Mouse (Mus musculus): ENCODE results near the gene Adm2.

The Adm2 gene

GRCm38 (mm10) chr15:89356372-89356771 lies 33.9 kb downstream of the Adm2 start:
- DNase-seq: peak; percentile 90

GRCm38 (mm10) chr15:89358784-89359183 lies 36.3 kb downstream of the Adm2 start:
- no peak for DNase-seq

GRCm38 (mm10) chr15:89363051-89363450 lies 40.5 kb downstream of the Adm2 start:
- no peak for DNase-seq

GRCm38 (mm10) chr15:89365141-89365551 lies 42.6 kb downstream of the Adm2 start:
- DNase-seq: peak; percentile 92 to 93

- no peak for DNase-seq
Measured at GRCm38 (mm10) chr15:89372068-89372467, 49.5 kb downstream of the Adm2 start.

- peak in 1 of 2 experiments; percentile 44 for DNase-seq
Measured at GRCm38 (mm10) chr15:89372536-89372935, 50.0 kb downstream of the Adm2 start.

- DNase-seq: peak; percentile 89
Measured at GRCm38 (mm10) chr15:89373027-89373761, 50.7 kb downstream of the Adm2 start.

GRCm38 (mm10) chr15:89373762-89374248 lies 51.3 kb downstream of the Adm2 start, which contains the start of gene Sco2:
TSS of gene Sco2 (minus strand) at chr15:89373846.
- DNase-seq: peak; percentile 99 to 100

Data from cerebellum, postnatal 10 days (tissue).